Mouse (Mus musculus) E14TG2a.4 (cell line): Measurements from ENCODE around the gene Exoc4.

Experiments used
- CTCF ChIP-seq: conservative IDR thresholded peaks from 2 replicates; pipeline ENCODE4 v1.5.1; 2014; ENCODE audit warnings: low read length
- POU5F1 ChIP-seq: IDR thresholded peaks from 2 replicates; pipeline ENCODE4 v1.6.1; 2014; ENCODE audit warnings: low read length, borderline replicate concordance

DNA sequence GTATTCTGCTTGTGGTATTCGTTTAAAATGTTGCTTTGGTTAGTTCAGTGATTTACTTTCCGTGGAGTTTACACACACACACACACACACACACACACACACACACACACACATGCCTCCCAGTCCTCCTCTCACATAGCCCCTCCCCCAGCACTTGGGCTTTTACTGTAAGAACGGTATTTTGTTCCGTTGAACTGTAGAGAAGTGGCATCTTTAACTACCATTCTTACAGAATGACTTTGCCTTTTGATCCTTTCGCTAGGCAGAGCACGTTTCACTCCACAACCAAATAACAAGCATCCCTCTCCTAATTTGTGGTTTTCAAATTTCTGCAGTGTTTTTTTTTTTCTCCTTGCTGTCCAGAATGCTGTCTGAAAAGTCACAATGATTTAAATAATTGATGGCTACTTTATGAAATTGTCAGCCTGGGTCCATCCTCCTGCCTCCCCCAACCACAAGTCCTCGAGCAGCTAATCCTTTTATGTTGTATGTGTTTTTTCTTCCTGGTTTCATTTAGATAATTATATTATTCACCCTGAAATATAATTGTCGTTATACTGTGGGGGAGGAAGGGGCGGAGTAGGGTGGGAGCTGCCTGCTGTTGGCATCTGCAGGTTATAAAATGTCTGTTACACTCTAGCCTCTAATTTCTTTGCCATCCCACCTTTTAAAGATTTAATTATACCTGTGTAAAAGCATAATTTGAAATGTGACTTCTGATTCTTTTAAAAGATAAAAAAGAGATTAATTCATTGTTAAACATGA lies 523.8 kb downstream of the Exoc4 start:
- TF ChIP-seq CTCF (no peak), POU5F1 (no peak)
